Mouse (Mus musculus): ENCODE measurements at regions not wholly inside any gene's neighbourhood (a gene's known extent, or its start where the extent isn't known, plus 50 kb on each side); places are given as distances from the start of the nearest gene placed in this dataset.

DNA sequence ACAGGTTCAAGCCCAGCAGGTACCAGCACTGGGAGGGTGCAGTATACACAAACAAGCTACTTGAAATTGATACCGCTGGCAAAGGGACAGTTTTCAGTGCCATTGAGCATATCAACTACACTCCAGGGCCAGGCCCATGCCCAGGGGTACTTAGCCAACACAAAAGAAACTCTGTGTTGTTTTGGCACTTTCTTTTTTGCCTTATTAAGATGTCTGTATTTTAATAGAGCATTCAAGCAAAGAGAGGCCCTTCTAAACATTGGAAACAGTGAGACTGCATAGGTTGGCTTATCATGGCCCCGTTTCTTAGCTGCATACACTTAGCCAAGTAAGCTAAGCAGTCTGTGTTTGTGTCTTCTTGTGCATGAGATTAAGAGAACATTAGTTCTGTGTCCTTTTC, 313.7 kb downstream of the Cenpc1 start:
- Histone ChIP-seq H3K4me1 (replicated peaks; ENCODE audit: control insufficient read depth, insufficient read depth, low read length) (0 out of 2 replicates have a peak, but pooled peaks cover 6% of the 10 kb centered on the region), H3K9ac (no peak overlapping the region), H3K27me3 (ENCODE audit: control insufficient read depth, insufficient read depth, low read length) (no peaks in the 10 kb centered on the region), H3K4me3 (replicated peaks; ENCODE audit: low read length) (no peak overlapping the region), H3K9me3 (ENCODE audit: control insufficient read depth, low read length) (no peaks in the 10 kb centered on the region), H3K27ac (no peak overlapping the region), H3K36me3 (replicated peaks; ENCODE audit: control insufficient read depth, insufficient read depth) (no peaks in the 10 kb centered on the region), H3K4me2 (replicated peaks) (no peak overlapping the region)
- no peak for DNase-seq (ENCODE audit: low spot score)
- peak; percentile 22; the same call in 1 of the 2 replicates for ATAC-seq (ENCODE audit: low FRiP score)
- WGBS = 58% methylated on average over 2 of the region's 2 CpGs

DNA sequence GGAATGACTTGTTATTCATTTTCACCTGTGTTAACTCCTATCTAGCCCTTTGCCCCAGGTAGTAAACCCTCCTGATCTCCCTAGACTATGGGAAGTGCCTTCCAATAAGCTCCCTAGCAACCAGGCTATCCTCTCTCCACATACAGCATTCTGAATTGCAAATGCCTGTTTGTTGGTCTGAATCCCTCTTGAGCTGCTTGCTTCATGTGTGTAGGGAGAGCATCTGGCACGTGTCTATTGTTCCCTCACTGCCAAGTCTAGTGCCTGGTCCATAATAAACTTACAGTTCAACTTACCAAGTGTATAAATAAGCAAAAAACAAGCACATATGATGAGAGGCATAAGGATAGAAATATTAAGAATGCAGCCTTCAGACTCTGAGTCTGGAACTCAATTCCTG, 314.5 kb downstream of the Cenpc1 start:
- no peak overlapping the region for H3K4me3 ChIP-seq (replicated peaks; ENCODE audit: low read length)
- no peaks in the 10 kb centered on the region for H3K9me3 ChIP-seq (ENCODE audit: control insufficient read depth, low read length)
- 49% methylated on average over 1 of the region's 1 CpGs for WGBS
- H3K27me3 ChIP-seq (ENCODE audit: control insufficient read depth, insufficient read depth, low read length) = no peaks in the 10 kb centered on the region
- 0 out of 2 replicates have a peak, but pooled peaks cover 6% of the 10 kb centered on the region for H3K4me1 ChIP-seq (replicated peaks; ENCODE audit: control insufficient read depth, insufficient read depth, low read length)
- no peak overlapping the region for H3K27ac ChIP-seq
- DNase-seq (ENCODE audit: low spot score) (no peak), ATAC-seq (ENCODE audit: low FRiP score) (no peak)
- no peaks in the 10 kb centered on the region for H3K36me3 ChIP-seq (replicated peaks; ENCODE audit: control insufficient read depth, insufficient read depth)
- H3K4me2 ChIP-seq (replicated peaks) = no peak overlapping the region
- no peak overlapping the region for H3K9ac ChIP-seq

DNA sequence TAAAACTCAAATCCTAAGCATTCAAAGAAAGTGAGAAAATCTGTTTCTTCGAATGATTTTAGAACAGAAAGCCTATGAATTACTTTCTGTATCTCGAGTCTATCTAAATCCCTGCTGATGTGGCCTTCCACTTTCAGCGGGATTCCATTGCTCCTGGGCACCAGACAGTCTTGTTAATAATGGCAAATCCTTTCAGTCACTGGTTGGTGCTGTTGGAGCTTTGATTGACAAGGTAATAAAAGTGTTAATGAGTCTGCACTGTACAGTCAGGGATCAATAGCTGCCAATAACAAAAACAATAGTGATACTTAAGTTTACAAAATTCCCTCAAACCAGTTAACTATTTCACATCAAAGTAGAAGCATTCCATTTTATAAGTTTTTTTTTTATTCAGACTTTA, 335.8 kb downstream of the Cenpc1 start:
- H3K4me1 ChIP-seq (replicated peaks; ENCODE audit: control insufficient read depth, insufficient read depth, low read length) = no peaks in the 10 kb centered on the region
- no peaks in the 10 kb centered on the region for H3K27me3 ChIP-seq (ENCODE audit: control insufficient read depth, insufficient read depth, low read length)
- no peaks in the 10 kb centered on the region for H3K9me3 ChIP-seq (ENCODE audit: control insufficient read depth, low read length)
- H3K27ac ChIP-seq = no peak overlapping the region
- H3K36me3 ChIP-seq (replicated peaks; ENCODE audit: control insufficient read depth, insufficient read depth) = no peaks in the 10 kb centered on the region
- H3K9ac ChIP-seq = no peak overlapping the region
- no peak overlapping the region for H3K4me3 ChIP-seq (replicated peaks; ENCODE audit: low read length)
- H3K4me2 ChIP-seq (replicated peaks) = no peak overlapping the region
- DNase-seq (ENCODE audit: low spot score) (no peak), ATAC-seq (ENCODE audit: low FRiP score) (no peak)
- 58% methylated on average over 3 of the region's 3 CpGs for WGBS

DNA sequence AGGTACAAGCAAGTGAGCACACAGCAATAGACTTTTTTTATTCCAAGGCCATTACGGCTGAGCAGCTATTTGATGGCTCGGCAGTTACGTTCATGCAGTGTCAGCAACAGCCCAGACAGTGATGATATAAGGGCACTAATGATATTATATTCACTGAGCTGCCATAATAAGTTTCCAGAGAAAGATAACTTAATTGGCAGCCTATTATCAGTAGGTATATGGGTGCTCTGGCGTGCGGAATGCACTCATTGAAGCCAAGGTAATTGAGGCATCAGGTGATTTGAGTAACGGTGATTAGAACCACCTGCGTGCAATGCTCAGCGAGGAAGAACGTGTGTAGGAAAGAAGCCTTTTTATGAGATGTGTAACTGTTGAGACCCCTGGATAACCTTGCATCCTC, 358.0 kb downstream of the Cenpc1 start:
- Histone ChIP-seq H3K4me1 (replicated peaks; ENCODE audit: control insufficient read depth, insufficient read depth, low read length) (no peaks in the 10 kb centered on the region), H3K9me3 (ENCODE audit: control insufficient read depth, low read length) (no peaks in the 10 kb centered on the region), H3K9ac (no peak overlapping the region), H3K4me3 (replicated peaks; ENCODE audit: low read length) (no peak overlapping the region), H3K4me2 (replicated peaks) (no peak overlapping the region), H3K27ac (no peak overlapping the region), H3K27me3 (ENCODE audit: control insufficient read depth, insufficient read depth, low read length) (no peaks in the 10 kb centered on the region), H3K36me3 (replicated peaks; ENCODE audit: control insufficient read depth, insufficient read depth) (no peaks in the 10 kb centered on the region)
- DNase-seq (ENCODE audit: low spot score) = no peak
- peak; percentile 48; the same call in 1 of the 2 replicates for ATAC-seq (ENCODE audit: low FRiP score)
- 76% methylated on average over 9 of the region's 9 CpGs for WGBS

DNA sequence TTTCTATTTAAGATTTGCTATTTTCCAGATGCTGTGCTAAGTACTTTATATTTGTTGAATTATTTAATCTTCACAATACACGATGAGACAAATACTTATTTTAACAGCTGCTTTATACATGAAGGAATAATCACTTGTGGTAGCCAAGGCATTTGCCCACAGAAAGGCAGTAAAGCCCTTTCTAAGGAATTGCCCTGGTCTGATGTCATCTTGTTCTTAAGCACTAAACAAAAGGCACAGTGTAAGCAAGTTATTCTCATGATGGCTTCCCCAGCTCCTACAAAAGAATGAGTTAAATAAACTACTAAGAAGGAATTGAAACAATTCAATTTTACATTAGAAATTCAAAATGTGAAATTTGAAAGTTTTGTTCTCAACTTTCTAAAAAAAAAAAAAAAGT, 358.8 kb downstream of the Cenpc1 start:
- ATAC-seq (ENCODE audit: low FRiP score) (no peak), DNase-seq (ENCODE audit: low spot score) (no peak)
- Histone ChIP-seq H3K9me3 (ENCODE audit: control insufficient read depth, low read length) (no peaks in the 10 kb centered on the region), H3K9ac (no peak overlapping the region), H3K4me1 (replicated peaks; ENCODE audit: control insufficient read depth, insufficient read depth, low read length) (no peaks in the 10 kb centered on the region), H3K27me3 (ENCODE audit: control insufficient read depth, insufficient read depth, low read length) (no peaks in the 10 kb centered on the region), H3K36me3 (replicated peaks; ENCODE audit: control insufficient read depth, insufficient read depth) (no peaks in the 10 kb centered on the region), H3K27ac (no peak overlapping the region), H3K4me2 (replicated peaks) (no peak overlapping the region), H3K4me3 (replicated peaks; ENCODE audit: low read length) (no peak overlapping the region)
- WGBS = 57% methylated on average over 1 of the region's 1 CpGs

DNA sequence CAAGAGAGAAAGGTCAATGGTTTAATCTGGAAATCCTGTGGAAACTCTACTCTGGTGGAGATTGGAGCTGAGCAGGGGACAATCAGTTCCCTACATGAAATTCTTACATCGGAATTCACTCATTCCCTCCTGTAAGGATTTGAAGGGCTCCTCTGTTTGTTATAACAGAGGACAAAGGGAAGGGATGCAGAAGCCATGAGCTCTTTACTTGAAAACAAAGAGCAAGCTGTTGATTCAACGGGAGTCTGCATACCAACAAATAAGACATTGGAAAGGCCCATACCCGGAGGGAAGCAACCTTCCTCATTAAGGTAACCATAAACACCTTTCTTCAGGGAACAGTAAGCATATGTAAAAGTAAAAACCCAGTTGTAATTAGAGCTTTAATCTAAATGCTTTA, 359.3 kb downstream of the Cenpc1 start:
- 16% methylated on average over 3 of the region's 3 CpGs for WGBS
- ATAC-seq (ENCODE audit: low FRiP score) = no peak

DNA sequence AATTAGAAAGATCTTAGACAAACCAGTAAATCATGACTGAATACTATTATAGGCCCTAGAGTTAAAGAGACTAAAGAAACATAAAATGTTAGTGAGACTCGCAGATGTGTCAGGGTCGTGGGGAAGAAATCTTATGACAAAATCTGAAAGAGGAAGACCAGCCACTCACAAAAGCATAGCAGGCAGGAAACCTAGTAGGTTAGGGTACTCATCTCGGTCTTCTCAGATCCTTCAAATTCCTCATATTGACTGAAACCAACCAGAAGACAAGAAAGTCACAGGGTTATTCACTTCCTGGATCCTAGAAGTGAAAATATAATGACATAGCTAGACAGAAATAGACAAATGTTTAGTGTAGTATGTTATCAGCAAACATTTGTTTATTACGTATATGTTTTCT, 387.5 kb downstream of the Cenpc1 start:
- no peaks in the 10 kb centered on the region for H3K27me3 ChIP-seq (ENCODE audit: control insufficient read depth, insufficient read depth, low read length)
- H3K4me2 ChIP-seq (replicated peaks) = no peak overlapping the region
- DNase-seq (ENCODE audit: low spot score) (no peak), ATAC-seq (ENCODE audit: low FRiP score) (no peak)
- no peak overlapping the region for H3K27ac ChIP-seq
- H3K9me3 ChIP-seq (ENCODE audit: control insufficient read depth, low read length) = no peaks in the 10 kb centered on the region
- no peaks in the 10 kb centered on the region for H3K4me1 ChIP-seq (replicated peaks; ENCODE audit: control insufficient read depth, insufficient read depth, low read length)
- no peaks in the 10 kb centered on the region for H3K36me3 ChIP-seq (replicated peaks; ENCODE audit: control insufficient read depth, insufficient read depth)
- no peak overlapping the region for H3K9ac ChIP-seq
- WGBS = 94% methylated on average over 4 of the region's 4 CpGs
- H3K4me3 ChIP-seq (replicated peaks; ENCODE audit: low read length) = no peak overlapping the region

More for the DNA sequence above, 359.3 kb downstream of the Cenpc1 start:
- DNase-seq (ENCODE audit: low spot score) = no peak
- Histone ChIP-seq H3K9me3 (ENCODE audit: control insufficient read depth, low read length) (no peaks in the 10 kb centered on the region), H3K9ac (no peak overlapping the region), H3K4me1 (replicated peaks; ENCODE audit: control insufficient read depth, insufficient read depth, low read length) (no peaks in the 10 kb centered on the region), H3K4me2 (replicated peaks) (no peak overlapping the region), H3K36me3 (replicated peaks; ENCODE audit: control insufficient read depth, insufficient read depth) (no peaks in the 10 kb centered on the region), H3K27me3 (ENCODE audit: control insufficient read depth, insufficient read depth, low read length) (no peaks in the 10 kb centered on the region), H3K4me3 (replicated peaks; ENCODE audit: low read length) (no peak overlapping the region), H3K27ac (no peak overlapping the region)

DNA sequence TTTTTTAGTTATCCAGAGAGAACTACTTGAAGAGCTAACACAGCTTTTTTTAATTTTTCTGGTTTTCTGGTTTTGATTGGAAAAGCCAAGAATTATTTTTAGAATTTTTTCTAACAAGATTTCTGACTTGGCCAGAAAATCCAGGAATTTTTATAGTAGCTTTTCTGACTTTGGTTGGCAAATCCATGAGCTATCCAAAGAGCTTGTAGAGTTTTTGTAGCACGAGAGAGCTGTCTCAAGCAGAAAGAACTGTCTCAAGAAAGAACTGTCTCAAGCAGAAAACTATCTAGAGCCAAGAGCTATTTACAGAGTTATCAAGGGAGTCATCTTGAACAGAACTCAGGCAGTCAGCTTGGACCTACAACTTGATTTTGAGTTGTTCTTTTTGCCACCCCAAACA, 394.3 kb downstream of the Cenpc1 start:
- WGBS = 83% methylated on average over 1 of the region's 1 CpGs
- H3K9me3 ChIP-seq (ENCODE audit: control insufficient read depth, low read length) = no peaks in the 10 kb centered on the region
- H3K4me2 ChIP-seq (replicated peaks) = no peak overlapping the region
- ATAC-seq (ENCODE audit: low FRiP score) = no peak
- no peaks in the 10 kb centered on the region for H3K4me1 ChIP-seq (replicated peaks; ENCODE audit: control insufficient read depth, insufficient read depth, low read length)
- H3K36me3 ChIP-seq (replicated peaks; ENCODE audit: control insufficient read depth, insufficient read depth) = no peaks in the 10 kb centered on the region
- H3K4me3 ChIP-seq (replicated peaks; ENCODE audit: low read length) = no peak overlapping the region
- no peak overlapping the region for H3K9ac ChIP-seq
- H3K27me3 ChIP-seq (ENCODE audit: control insufficient read depth, insufficient read depth, low read length) = no peaks in the 10 kb centered on the region
- no peak overlapping the region for H3K27ac ChIP-seq
- DNase-seq (ENCODE audit: low spot score) = no peak

DNA sequence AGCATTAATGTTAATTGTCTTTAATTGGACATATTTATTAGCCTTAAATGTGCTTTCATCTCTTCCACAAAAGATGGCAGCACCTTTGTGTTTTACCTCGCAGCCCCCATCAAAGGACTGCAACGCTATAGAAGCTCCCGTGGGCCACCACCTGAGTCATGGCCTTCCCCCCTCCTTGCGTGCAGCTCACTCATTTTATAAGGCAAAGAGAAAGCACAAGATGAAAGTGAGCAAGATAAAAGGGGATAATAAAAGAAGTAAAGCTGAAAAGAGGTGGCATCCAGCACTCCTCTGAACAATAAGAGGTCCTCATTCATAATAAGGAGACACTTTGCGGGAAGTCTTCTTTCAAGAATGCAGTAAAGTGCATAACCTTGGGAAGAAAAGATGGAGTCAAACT, 403.9 kb downstream of the Cenpc1 start:
- H3K9me3 ChIP-seq (ENCODE audit: control insufficient read depth, low read length) = no peaks in the 10 kb centered on the region
- H3K27me3 ChIP-seq (ENCODE audit: control insufficient read depth, insufficient read depth, low read length) = no peaks in the 10 kb centered on the region
- no peak overlapping the region for H3K27ac ChIP-seq
- DNase-seq (ENCODE audit: low spot score) = no peak
- H3K4me2 ChIP-seq (replicated peaks) = no peak overlapping the region
- 49% methylated on average over 5 of the region's 5 CpGs for WGBS
- H3K4me3 ChIP-seq (replicated peaks; ENCODE audit: low read length) = no peak overlapping the region
- no peak for ATAC-seq (ENCODE audit: low FRiP score)
- no peaks in the 10 kb centered on the region for H3K4me1 ChIP-seq (replicated peaks; ENCODE audit: control insufficient read depth, insufficient read depth, low read length)
- H3K36me3 ChIP-seq (replicated peaks; ENCODE audit: control insufficient read depth, insufficient read depth) = no peaks in the 10 kb centered on the region
- H3K9ac ChIP-seq = no peak overlapping the region

DNA sequence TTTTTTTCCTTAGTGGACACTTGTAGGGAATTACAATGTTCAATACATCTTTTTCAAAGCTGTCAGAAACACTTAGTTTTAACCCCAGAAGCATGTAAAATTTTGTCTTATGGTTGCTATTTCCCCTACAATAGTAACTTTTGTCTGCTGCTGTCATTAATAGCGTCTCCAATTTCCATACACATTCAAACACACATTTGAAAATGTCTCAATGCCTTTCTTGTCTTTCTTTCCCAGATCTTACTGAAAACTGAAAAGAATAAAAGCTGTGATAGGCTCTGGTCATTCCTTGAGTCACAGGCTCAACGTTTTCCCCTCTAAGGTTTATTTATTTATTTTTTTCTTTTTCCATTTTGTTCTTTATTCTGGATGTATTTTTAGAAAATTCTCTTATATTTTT, 444.3 kb downstream of the Cenpc1 start:
- no peaks in the 10 kb centered on the region for H3K9me3 ChIP-seq (ENCODE audit: control insufficient read depth, low read length)
- no peak overlapping the region for H3K4me2 ChIP-seq (replicated peaks)
- H3K9ac ChIP-seq = no peak overlapping the region
- H3K27me3 ChIP-seq (ENCODE audit: control insufficient read depth, insufficient read depth, low read length) = no peaks in the 10 kb centered on the region
- no peaks in the 10 kb centered on the region for H3K4me1 ChIP-seq (replicated peaks; ENCODE audit: control insufficient read depth, insufficient read depth, low read length)
- DNase-seq (ENCODE audit: low spot score) (no peak), ATAC-seq (ENCODE audit: low FRiP score) (no peak)
- H3K4me3 ChIP-seq (replicated peaks; ENCODE audit: low read length) = no peak overlapping the region
- WGBS = 54% methylated on average over 2 of the region's 2 CpGs
- H3K36me3 ChIP-seq (replicated peaks; ENCODE audit: control insufficient read depth, insufficient read depth) = no peaks in the 10 kb centered on the region
- no peak overlapping the region for H3K27ac ChIP-seq
